Mouse (Mus musculus) heart, adult 9 months (tissue): ENCODE measurements around the gene Atp6v1a.

Experiments used
- DNase-seq, 2 experiments: peaks; one replicate each; pipeline ENCODE4 v3.0.0; 2022; ENCODE audit warnings: low spot score in 2 of 2

The Atp6v1a gene

DNA sequence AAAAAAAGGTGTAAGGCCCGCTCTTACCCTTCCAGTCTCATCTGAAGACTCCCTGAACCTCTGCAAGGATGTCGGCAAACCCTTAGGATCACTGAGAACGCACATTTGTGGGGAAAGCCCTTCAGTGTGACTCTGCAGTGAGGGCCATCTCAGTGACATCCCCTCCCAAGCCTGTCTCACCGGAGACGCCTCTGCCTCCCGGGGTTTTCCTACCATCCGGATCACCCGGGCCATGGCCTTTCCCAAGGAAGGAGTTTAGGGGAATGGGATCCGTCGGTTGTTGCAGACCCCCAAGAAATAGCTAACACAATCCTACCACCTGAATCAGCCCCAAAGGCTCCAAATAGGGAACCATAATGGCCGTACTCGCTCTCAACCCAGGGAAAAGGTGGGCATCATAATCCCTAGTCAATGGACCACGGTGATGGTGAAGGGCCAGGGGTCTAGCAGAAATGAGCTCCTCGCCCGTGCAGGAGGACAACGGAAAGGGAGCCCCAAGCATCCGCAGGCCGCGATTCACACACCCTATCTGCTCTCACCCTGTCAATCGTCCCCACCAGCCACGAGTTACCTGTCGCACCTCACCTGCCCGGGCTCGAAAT, 1.0 kb downstream of the Atp6v1a start:
- peak in 1 of 2 experiments; percentile 24 for DNase-seq

DNA sequence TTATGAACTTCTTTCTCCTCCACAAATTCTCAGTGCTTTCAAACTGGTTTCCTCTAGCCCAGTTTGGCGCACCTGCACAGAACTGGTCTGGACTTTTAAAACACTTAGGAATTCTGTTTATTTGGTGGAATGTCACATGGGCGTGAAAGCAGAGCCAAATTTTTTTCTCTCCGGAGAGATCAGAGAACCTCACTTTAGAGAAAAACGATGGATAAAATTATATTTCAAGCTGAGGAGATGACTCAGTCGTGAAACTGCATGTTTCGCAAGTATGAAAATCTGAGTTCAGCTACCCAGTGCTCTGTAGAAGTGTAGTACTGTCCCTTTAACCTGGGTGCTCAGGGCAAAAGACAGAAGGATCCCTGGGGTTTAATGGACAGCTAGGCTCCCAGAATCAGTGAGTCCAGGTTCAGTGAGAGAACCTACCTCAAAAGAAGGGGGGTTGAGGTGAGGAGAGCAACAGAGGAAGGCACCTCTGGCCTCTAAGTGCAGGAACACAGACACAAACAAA, 2.9 kb downstream of the Atp6v1a start:
- DNase-seq = no peak

GRCm38 (mm10) chr16:44133187-44133586, 6.3 kb downstream of the Atp6v1a start:
- DNase-seq = no peak

GRCm38 (mm10) chr16:44132300-44132699, 7.2 kb downstream of the Atp6v1a start:
- no peak for DNase-seq

- DNase-seq = no peak
Measured at GRCm38 (mm10) chr16:44126437-44126836, 13.1 kb downstream of the Atp6v1a start.

DNA sequence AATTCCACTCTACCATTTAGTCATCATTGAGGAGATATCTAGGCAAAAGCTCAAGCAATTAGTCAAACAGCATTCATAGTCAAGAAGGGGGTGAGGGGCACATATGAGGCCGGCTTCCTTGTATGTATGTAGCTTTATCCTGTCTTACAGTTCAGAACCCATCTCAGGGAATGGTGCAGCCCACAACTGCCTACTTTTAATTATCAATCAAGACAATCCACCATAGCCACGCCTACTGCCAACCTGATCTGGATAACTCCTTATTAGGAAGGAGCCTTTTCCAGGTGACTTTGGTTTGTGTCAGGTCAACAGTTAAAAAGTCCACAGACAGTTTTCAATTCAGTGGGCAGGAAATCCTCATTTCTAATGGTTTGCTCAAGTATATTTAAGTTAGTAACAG, 14.1 kb downstream of the Atp6v1a start:
- no peak for DNase-seq

- DNase-seq = no peak
Measured at GRCm38 (mm10) chr16:44124713-44125112, 14.8 kb downstream of the Atp6v1a start.

GRCm38 (mm10) chr16:44123786-44124185, 15.7 kb downstream of the Atp6v1a start:
- no peak for DNase-seq

GRCm38 (mm10) chr16:44122982-44123725, 16.4 kb downstream of the Atp6v1a start:
- DNase-seq = no peak

- no peak for DNase-seq
Measured at GRCm38 (mm10) chr16:44122574-44122973, 16.9 kb downstream of the Atp6v1a start.

DNA sequence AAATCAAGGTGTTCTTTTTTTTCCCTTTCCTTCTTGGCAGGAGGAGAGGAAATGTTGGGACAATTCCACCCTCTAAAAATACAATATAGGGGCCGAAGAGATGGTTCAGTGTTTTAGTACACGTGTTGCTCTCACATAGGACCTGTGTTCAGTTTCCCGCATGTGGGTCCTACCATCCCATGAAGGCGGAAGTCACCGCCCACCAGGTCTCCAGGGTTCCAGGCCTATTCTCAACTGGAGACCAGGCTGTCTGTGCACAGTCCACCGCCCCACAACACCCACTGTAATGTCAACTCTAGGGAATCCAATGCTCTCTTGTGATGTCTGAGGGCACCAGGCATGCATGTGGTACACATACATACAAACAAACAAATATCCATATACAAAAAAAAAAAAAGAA, 17.4 kb downstream of the Atp6v1a start:
- no peak for DNase-seq

GRCm38 (mm10) chr16:44119753-44120501, 19.6 kb downstream of the Atp6v1a start:
- no peak for DNase-seq

DNA sequence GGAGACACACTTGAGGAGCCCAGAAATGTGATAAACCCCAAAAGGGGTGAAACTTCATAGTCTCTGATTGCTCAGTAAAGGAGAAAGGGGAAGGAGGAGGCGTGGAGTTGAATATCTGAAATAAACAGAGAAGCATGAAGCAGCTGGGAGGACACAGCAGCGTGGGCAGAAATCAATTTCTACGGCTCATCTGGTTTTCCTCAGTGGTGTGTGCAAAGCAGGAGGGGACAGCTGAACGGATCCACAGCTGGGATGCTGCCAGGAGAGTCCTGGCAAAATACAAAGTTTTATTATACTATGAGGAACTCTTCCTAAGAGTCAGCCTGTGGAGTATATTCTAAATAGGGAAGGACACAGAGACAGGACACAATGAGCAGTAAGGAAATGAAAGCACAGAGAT, 30.5 kb downstream of the Atp6v1a start:
- peak in 1 of 2 experiments; percentile 16 for DNase-seq

GRCm38 (mm10) chr16:44105211-44105610, 34.3 kb downstream of the Atp6v1a start:
- no peak for DNase-seq

GRCm38 (mm10) chr16:44103806-44104766, 35.4 kb downstream of the Atp6v1a start:
- DNase-seq = no peak

DNA sequence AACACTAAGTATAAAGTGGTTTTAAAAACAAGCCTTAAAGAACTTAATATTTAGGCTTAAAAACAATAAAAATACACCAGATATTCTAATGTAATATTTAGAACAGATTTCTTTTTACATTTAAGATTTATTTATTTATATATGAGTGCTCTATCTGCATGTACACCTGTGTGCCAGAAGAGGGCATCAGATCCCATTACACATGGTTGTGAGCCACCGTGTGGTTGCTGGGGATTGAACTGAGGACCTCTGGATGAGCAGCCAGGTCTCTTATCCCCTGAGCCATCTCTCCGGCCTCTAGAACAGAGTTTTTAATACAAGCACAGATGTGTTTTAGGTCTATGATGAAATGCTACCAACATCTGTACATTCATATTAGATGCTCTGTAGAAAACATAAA, 36.6 kb downstream of the Atp6v1a start:
- no peak for DNase-seq

- DNase-seq = no peak
Measured at GRCm38 (mm10) chr16:44101181-44101710, 38.3 kb downstream of the Atp6v1a start.

DNA sequence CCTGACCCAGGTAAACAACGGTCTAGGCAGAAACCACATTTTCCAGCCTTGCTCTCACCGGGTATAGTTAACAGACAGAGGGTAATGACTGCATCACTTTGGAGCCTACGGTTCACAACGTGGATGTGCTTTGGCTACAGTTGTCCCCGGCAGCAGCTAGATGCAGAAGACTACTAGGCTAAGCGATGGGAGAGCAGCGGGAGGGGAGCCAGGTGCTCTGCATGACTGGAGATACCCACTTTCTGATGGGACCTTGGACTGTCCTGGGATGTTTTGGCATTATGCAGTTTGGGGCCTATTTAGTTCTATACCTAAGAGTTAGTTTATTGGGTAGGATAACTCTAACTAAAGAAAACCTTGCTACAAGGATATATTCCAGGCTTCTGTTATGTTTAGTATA, 40.1 kb downstream of the Atp6v1a start:
- DNase-seq = no peak

DNA sequence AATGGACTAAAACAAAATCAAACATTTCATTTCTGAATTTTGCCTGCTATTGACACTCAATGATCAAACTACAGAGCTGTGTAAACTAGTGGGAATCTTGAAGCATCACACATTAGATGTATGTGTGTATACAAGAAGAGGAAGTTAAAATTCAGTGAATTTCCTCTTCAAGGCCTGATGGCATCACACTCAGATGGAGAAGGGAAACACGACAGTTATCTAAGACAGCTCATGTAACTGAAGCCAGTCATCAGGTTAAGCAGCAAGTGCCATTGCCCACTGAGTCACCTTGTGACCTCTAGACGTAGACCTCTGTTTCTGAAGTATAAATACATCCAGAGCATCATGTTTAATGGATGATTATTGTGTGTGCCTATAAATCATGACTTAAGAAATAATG, 51.9 kb downstream of the Atp6v1a start:
- DNase-seq = no peak

- peak; percentile 65 to 66 for DNase-seq
Measured at GRCm38 (mm10) chr16:44063025-44063894, 76.2 kb downstream of the Atp6v1a start, which contains the start of gene Gramd1c. TSS of gene Gramd1c (minus strand) at chr16:44063345.
